Mouse (Mus musculus): ENCODE measurements at regions not wholly inside any gene's neighbourhood (a gene's known extent, or its start where the extent isn't known, plus 50 kb on each side); places are given as distances from the start of the nearest gene placed in this dataset.
A peak's percentile ranks its signal among the peaks of the same experiment; 100 is the strongest.
"Not testable (repeated sequence)": the region's sequence is repeated elsewhere in the genome, so short reads cannot be mapped to it uniquely, and the experiment has no call there.

GRCm38 (mm10) chr9:97297538-97297937 is 72.2 kb downstream of the Trim42 start:
- peak; percentile 40 for DNase-seq (ENCODE audit: low read depth, low spot score)

GRCm38 (mm10) chr9:97295770-97296169 is 74.0 kb downstream of the Trim42 start:
- peak; percentile 19 for DNase-seq (ENCODE audit: low read depth, low spot score)

- DNase-seq (ENCODE audit: low read depth, low spot score): no peak
Observed at GRCm38 (mm10) chr9:97291870-97292269, 77.9 kb downstream of the Trim42 start.

GRCm38 (mm10) chr9:97284282-97284802 is 85.4 kb downstream of the Trim42 start:
- no peak for DNase-seq (ENCODE audit: low read depth, low spot score)

GRCm38 (mm10) chr9:97282090-97282489 is 87.7 kb downstream of the Trim42 start:
- DNase-seq (ENCODE audit: low read depth, low spot score): no peak

- not testable (repeated sequence) for DNase-seq (ENCODE audit: low read depth, low spot score)
Observed at GRCm38 (mm10) chr9:97275449-97275848, 94.3 kb downstream of the Trim42 start.

- DNase-seq (ENCODE audit: low read depth, low spot score): no peak
Observed at GRCm38 (mm10) chr9:97273891-97274290, 95.9 kb downstream of the Trim42 start.

- no peak for DNase-seq (ENCODE audit: low read depth, low spot score)
Observed at GRCm38 (mm10) chr9:97272061-97272460, 97.7 kb downstream of the Trim42 start.

GRCm38 (mm10) chr9:97247621-97248020 is 122.1 kb downstream of the Trim42 start:
- no peak for DNase-seq (ENCODE audit: low read depth, low spot score)

- no peak for DNase-seq (ENCODE audit: low read depth, low spot score)
Observed at GRCm38 (mm10) chr9:97226074-97226473, 115.1 kb upstream of the Slc25a36 start.

GRCm38 (mm10) chr9:97224549-97224948 is 113.6 kb upstream of the Slc25a36 start:
- no peak for DNase-seq (ENCODE audit: low read depth, low spot score)

- peak; percentile 4 for DNase-seq (ENCODE audit: low read depth, low spot score)
Observed at GRCm38 (mm10) chr9:97214806-97215205, 103.8 kb upstream of the Slc25a36 start.

- DNase-seq (ENCODE audit: low read depth, low spot score): no peak
Observed at GRCm38 (mm10) chr9:97190321-97190860, 79.4 kb upstream of the Slc25a36 start.

- no peak for DNase-seq (ENCODE audit: low read depth, low spot score)
Observed at GRCm38 (mm10) chr9:97189646-97190045, 78.7 kb upstream of the Slc25a36 start.

- no peak for DNase-seq (ENCODE audit: low read depth, low spot score)
Observed at GRCm38 (mm10) chr9:97188616-97189330, 77.8 kb upstream of the Slc25a36 start.

GRCm38 (mm10) chr9:97173230-97173951 is 62.4 kb upstream of the Slc25a36 start:
- no peak for DNase-seq (ENCODE audit: low read depth, low spot score)

GRCm38 (mm10) chr9:97172075-97172474 is 61.1 kb upstream of the Slc25a36 start:
- DNase-seq (ENCODE audit: low read depth, low spot score): peak; percentile 35

- no peak for DNase-seq (ENCODE audit: low read depth, low spot score)
Observed at GRCm38 (mm10) chr9:97171484-97171883, 60.5 kb upstream of the Slc25a36 start.

- DNase-seq (ENCODE audit: low read depth, low spot score): no peak
Observed at GRCm38 (mm10) chr9:97170836-97171235, 59.9 kb upstream of the Slc25a36 start.

GRCm38 (mm10) chr9:97162465-97162864 is 51.5 kb upstream of the Slc25a36 start:
- no peak for DNase-seq (ENCODE audit: low read depth, low spot score)

Measured in CD4-positive helper T cell, adult 2 months (primary cell).